Mouse (Mus musculus) left cerebral cortex, postnatal 4 days (tissue): ENCODE measurements at regions not wholly inside any gene's neighbourhood (a gene's known extent, or its start where the extent isn't known, plus 50 kb on each side); places are given as distances from the start of the nearest gene placed in this dataset.

Experiments
- DNase-seq: peaks from one replicate; pipeline ENCODE4 v3.0.0-alpha.2; 2022
- intact Hi-C: fragments of 180-260 bp; cut with DNase I; formaldehyde crosslinking; loops from one replicate; pipeline ENCODE4 v1.15.1; 2025

DNA sequence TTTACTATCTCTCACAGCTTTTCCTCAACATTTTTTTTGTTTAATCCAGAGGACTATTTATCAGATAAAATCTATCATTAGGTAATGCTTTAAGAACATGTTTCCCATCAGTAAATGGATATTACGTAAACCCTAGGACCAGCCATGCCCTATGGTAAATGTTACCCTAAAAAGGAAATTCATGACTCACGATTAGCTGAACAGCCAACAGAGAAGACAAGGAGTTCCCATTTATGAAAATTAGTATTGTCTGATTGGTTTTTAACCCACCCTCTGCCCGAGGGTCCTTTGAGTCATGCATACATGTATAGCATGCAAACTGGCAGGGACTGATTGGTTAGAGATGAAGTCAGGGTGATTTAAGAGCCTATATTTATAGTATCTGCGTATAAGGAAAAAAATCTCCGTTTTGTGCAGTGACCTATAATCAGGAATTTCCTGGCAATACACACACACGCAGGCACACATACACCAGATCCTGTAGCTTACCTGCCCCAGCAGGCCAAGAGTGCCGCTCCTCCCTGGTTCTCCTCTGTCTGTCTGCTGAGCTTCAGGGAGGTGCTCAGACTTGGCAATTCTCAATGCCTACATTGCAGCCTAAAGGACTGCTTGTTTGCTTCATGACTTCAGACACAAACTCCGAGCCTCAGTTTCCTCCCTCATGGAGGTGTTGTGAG is 174.0 kb upstream of the Fggy start:
- intact Hi-C loops = no loop called here
- DNase-seq = no peak

DNA sequence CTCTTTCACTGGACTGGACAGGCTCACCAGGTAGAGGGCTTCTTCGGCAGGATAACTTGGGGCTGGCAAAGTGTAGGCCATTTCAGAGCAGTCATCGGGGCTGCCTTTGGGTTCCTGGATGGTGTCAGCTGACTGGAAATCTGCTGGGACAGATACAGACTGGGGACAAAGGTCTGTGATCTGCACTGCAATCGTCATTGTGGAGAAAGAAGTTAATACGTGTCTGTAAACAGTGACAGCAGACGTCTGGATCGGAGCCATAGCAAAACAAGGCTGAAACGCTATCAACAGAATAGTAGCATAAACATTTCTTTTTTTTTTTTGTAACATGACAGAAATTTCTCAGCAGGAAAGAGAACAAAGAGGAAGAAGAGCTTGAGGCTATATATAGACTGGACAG is 171.8 kb upstream of the Fggy start:
- no peak for DNase-seq
- intact Hi-C loops = no loop called here

DNA sequence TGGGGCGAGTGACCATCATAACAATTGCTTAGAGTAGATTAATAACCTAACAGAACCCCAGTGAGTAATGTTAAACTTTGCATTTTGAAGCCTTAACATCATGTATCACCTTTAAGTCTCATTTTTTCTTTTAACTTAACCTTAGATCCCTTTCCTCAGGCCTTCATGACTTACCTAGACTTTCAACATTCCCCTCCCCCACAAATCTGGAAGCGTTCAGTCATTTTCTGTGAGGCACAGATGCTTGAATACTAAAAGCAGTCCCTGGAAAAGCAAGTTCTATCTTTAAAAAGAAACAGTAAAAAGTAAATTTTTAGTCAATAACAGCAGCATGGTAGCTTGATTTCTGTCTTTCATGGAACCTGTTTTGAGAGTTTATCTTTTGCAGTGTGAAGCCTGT is 171.3 kb upstream of the Fggy start:
- intact Hi-C loops = no loop called here

DNA sequence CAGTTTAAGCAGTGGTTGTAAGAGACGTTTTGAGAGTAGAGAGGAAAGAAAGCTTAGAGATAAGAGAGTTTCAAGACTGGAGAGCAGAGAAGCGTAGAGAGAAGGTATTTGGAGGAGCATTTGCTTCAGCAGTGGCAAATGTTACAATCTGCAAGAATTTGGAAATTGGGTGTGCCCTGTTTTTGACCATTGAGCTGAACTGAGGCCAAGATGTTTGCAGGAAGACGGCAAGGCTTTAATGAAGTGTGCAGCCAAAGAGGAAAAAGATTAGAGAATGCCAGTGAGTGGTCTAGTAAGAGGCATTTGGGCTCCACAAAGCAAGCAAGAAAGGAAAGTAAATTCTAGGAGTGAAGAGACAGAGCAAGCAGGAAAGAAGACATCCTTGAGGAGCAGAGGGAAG is 168.8 kb upstream of the Fggy start:
- no peak for DNase-seq
- intact Hi-C loops = no loop called here

More for the DNA sequence above, 171.3 kb upstream of the Fggy start:
- DNase-seq = no peak

- DNase-seq = no peak
- intact Hi-C loops = no loop called here
Observed at GRCm38 (mm10) chr4:95389647-95390046, 167.7 kb upstream of the Fggy start.

GRCm38 (mm10) chr4:95390549-95390948 is 166.8 kb upstream of the Fggy start:
- DNase-seq = no peak
- intact Hi-C loops = no loop called here

DNA sequence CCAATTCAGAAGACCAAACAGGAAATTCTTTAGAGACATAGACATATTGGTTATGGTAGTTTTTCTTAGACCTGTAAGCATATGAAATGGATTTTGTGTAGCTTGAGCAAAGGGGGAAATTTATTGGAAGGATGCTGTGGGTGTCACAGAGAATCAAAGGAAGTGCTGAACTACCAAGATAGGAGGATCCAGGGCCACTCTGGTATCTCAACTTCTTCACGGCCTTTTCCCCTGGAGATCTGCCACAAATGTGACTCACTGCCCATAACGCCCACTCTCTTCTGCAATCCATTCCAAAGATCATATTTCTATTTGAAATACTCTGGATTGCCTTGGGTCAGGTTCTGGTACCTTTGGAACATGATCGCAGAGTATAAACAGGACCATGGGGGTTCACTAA is 161.6 kb upstream of the Fggy start:
- no peak for DNase-seq
- intact Hi-C loops = no loop called here

DNA sequence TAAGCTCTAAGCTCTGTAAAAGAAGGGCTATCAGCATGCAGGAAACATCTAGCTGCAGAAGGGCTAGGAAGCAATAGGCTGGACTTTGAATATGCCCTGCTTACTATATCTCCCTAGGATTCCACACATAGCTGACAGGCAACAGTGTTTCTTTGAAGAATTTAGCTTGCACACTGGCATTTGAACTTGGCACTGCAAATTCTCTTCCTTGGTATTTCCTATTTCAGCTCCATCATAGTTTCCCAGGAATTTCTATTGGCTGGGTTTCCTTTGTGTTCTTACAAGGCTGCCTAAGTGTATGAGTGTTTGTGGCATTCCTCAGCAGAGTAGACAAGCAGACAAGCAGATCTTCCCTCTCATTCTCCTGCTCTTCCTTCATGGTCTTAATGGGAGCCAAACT is 159.0 kb upstream of the Fggy start:
- intact Hi-C loops = no loop called here
- DNase-seq = no peak

GRCm38 (mm10) chr4:95402273-95402672 is 155.0 kb upstream of the Fggy start:
- no peak for DNase-seq
- intact Hi-C loops = no loop called here

DNA sequence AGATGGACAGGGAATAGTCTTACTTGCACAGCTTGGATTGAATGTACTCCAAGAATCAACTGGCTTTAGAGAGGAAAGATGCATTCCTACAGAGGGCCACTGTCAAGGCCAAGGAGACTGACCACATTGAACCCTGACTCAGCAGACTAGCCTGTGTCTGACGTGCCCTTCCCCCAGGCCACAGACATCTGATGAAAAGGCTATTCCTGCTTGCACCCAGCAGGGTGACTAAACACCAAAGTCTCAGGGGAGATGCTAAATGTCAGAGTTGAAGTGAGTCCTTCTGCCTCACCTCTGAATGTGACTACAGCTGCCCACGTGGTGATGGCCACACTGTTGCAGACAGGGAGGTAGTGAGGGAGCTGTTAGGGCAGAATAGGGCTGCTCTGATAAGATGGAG is 140.2 kb upstream of the Fggy start:
- intact Hi-C loops = no loop called here
- no peak for DNase-seq

GRCm38 (mm10) chr4:95426563-95426962 is 130.7 kb upstream of the Fggy start:
- DNase-seq = no peak
- intact Hi-C loops = no loop called here

- intact Hi-C loops = no loop called here
- DNase-seq = no peak
Observed at GRCm38 (mm10) chr4:95434543-95434942, 122.8 kb upstream of the Fggy start.

DNA sequence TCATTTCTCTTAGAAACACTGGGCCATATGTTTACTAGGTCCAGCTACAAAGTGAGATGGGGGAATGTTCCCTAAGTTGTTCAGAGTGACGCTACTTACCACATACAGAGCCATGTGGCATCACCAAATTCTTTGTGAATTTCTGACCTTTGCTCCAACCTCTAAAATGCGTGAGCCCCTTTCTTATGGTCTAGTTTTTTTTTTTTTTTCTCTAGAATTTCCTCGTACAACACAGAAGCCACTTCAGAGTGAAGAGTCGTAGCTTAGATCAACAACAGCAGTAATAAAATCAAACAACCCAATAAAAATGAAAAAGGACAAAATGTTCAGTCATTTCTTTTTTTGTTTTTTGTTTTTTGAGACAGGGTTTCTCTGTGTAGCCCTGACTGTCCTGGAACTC is 122.2 kb upstream of the Fggy start:
- no peak for DNase-seq
- intact Hi-C loops = no loop called here

DNA sequence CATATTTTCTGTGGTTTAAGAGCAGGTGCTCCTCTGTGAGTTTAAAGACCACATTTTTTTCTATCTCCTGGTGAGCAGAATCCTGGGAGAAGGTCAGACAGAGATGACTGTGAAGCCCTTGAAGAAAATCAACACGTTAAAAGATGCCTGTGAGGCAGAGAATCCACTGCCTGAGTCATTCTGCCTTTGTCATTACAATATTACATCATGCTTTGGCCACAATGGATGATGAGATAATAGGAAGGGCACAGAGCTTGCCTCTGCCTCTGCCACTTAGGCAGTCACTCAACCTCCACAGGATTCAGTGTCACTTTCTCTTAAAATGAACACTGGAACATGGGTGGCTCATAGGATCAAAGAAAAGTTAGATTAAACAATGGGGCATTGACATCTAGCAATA is 117.5 kb upstream of the Fggy start:
- intact Hi-C loops = no loop called here
- no peak for DNase-seq

- intact Hi-C loops = no loop called here
- no peak for DNase-seq
Observed at GRCm38 (mm10) chr4:95443854-95444811, 113.2 kb upstream of the Fggy start.

DNA sequence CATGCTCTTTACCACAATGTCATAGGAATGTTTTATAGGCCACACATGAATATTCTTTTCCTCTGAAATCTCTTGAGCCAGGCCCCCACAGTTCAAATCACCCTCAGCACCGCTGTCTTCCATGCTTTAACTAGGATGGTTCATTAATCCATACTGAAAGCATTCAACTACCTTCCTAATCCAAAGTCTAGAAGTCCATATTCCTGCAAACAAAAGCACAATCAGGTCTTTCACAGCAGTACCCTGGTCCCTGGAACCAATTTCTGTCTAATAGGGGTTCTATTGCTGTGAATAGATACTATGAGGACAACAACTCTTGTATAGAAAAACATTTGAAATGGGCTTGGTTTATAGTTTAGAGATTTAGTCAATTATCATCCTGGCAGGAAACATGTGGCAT is 107.0 kb upstream of the Fggy start:
- intact Hi-C loops = no loop called here
- no peak for DNase-seq

GRCm38 (mm10) chr4:95451831-95452230 is 105.5 kb upstream of the Fggy start:
- intact Hi-C loops = no loop called here
- DNase-seq = no peak

DNA sequence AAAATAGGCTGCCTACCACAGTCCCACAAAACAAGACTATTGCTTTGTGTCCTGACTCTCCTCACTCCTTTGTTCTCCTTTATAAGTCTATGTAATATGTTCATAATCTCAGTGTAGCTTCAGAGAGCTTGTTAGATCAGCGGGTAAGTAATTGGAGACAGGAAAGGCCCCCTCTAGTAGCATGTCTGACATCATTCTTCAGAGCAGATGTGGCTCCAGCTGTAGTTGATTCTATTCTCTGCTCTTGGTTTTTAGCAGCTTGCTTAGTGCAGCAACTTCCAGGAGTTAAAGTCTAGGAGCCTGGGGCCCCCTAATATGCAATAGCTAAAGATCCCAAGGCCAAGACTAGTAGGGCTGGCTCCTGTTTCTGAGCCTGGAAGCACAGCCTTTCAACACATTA is 101.0 kb upstream of the Fggy start:
- intact Hi-C loops = no loop called here

DNA sequence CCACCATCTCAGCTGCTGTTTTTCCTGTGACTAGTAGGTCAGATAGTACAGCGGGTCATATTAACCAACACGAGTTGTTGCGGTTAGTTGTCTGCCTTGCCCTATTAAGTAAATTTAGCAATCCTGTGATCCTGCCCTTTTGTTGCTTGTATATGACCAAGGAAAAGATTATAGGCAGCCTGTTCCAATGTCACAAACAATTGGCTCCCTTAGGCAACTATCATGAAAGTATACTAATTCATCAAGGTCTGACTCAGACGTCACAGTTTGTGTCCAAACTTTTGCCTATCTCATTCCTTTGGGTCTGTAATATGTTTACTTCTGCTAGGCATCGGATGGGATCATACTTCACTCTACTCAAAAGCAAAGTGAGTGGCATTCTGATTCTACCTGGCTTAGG is 100.4 kb upstream of the Fggy start:
- no peak for DNase-seq
- intact Hi-C loops = no loop called here

More for the DNA sequence above, 101.0 kb upstream of the Fggy start:
- no peak for DNase-seq

DNA sequence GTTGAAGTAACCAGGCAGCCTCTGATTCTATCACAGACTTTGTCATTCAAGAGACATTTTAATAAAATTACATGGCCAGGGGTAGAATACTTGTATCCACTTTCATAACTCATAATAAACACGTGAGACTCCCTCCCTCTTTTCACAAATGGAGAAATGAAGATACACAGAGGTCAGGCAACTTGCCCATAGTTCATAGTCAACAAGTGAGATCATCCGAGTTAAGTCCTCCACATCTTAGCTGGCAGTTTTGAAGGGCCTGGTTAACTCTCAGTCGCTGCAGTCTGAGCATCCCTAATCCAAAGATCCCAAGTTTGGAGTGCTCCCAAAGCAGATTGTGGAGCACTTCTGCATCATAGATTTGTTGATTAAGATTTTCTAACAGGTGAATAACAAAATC is 94.8 kb upstream of the Fggy start:
- no peak for DNase-seq
- intact Hi-C loops = no loop called here

DNA sequence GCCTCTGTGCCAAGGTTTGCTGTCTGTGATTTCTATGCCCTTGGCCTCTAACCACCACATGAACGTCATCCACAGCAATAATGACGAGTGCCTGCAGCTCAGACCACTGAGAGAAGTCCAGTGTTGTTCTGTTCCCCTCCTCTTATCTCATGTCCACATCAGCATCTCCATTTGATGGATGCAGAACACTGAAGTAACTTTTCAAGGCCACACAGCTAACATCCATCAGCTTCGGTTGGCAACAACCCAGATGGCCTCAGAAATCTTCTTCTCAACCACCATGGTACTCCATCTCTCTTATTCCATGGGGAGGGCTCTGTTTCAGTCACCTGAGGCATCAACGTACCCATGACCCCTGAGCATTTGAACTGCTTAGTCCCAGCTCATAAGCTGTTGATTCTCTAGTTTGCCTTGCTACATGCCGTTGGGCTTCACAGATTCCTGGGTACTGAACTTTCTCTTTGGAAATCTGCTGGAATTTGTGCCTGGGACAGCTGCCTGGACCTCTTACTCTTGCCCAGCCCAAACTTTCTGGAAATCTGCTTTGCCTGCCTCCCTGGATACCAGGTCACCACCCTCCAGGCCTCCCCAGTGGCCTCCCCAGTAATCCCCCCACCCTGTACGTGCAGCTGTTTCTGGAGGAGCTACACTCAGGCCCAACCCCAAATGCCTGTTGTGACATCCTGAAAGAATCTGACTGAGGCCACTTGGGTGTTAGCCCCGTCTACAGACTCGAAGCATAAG is 94.1 kb upstream of the Fggy start:
- intact Hi-C loops = no loop called here
- DNase-seq = no peak

GRCm38 (mm10) chr4:95466647-95467046 is 90.7 kb upstream of the Fggy start:
- intact Hi-C loops = no loop called here
- DNase-seq = no peak
